Comparison of ENCODE assay signal across 8 mouse cellular contexts in the genomic region with DNA sequence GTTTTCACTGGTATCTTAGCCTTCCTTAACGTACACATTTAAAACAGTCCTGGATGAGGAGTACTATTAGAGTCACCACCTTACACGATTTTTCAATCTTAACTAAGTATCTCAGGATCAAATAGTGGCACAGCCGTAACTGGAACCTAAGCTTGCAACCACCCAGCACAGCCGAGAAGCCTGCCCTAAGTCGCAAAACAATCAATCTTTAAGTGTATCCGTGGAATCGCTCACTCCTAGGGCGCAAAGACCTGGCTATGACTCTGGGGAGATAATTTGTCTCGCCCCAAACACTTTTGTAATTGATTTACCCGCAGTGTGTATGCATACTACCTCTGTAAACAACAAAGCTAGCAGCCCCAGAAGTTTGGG.
DNase-seq lines count a peak whose midpoint lies in the region; ATAC-seq and TF ChIP-seq lines count a peak whose summit lies in the region.

No protein-coding gene starts in this region.

- DNase-seq in kidney, postnatal 25 days, result no peak
- no peak for DNase-seq in hindbrain, postnatal 0 days (ENCODE audit: low spot score)
- DNase-seq in urinary bladder, postnatal 36 days (ENCODE audit: low spot score in 2 of 2), result no peak
- no peak for DNase-seq in urinary bladder, postnatal 10 days (ENCODE audit: low spot score)
- no peak for DNase-seq in testis, postnatal 10 days (ENCODE audit: low spot score)

- WGBS in kidney, embryonic 15.5 days, result 3% methylated on average over 10 of the region's 10 CpGs
- 6% methylated on average over 10 of the region's 10 CpGs for WGBS in hindbrain, postnatal 0 days
- WGBS in midbrain, embryonic 16.5 days, result 3% methylated on average over 10 of the region's 10 CpGs

- peaks cover 19% of the 10 kb centered on the region for H3K36me3 ChIP-seq in kidney, embryonic 15.5 days
- no peaks in the 10 kb centered on the region for H3K36me3 ChIP-seq in hindbrain, postnatal 0 days (ENCODE audit: insufficient read depth, low read length)
- H3K36me3 ChIP-seq in midbrain, embryonic 16.5 days (ENCODE audit: control insufficient read depth, insufficient read depth, low read length), result peaks cover 8% of the 10 kb centered on the region; the same call in 1 of the 2 replicates

- peaks cover 12% of the 10 kb centered on the region for H3K4me1 ChIP-seq in kidney, embryonic 15.5 days
- 0 out of 2 replicates have a peak, but pooled peaks cover 7% of the 10 kb centered on the region for H3K4me1 ChIP-seq in hindbrain, postnatal 0 days (ENCODE audit: insufficient read depth, low read length)
- H3K4me1 ChIP-seq in midbrain, embryonic 16.5 days (ENCODE audit: control insufficient read depth, insufficient read depth, low read length), result peaks cover 21% of the 10 kb centered on the region

- no peak for TF ChIP-seq CTCF in hindbrain, postnatal 0 days (IDR thresholded peaks at IDR 0.05; ENCODE audit: low read depth)

- no peaks in the 10 kb centered on the region for H3K27me3 ChIP-seq in kidney, embryonic 15.5 days
- H3K27me3 ChIP-seq in hindbrain, postnatal 0 days (ENCODE audit: insufficient read depth, low read length), result no peaks in the 10 kb centered on the region
- no peaks in the 10 kb centered on the region for H3K27me3 ChIP-seq in midbrain, embryonic 16.5 days (ENCODE audit: control insufficient read depth, insufficient read depth, low read depth, low read length)

- H3K9me3 ChIP-seq in kidney, embryonic 15.5 days (replicated peaks), result no peaks in the 10 kb centered on the region
- H3K9me3 ChIP-seq in hindbrain, postnatal 0 days (ENCODE audit: low read length), result no peaks in the 10 kb centered on the region
- no peaks in the 10 kb centered on the region for H3K9me3 ChIP-seq in midbrain, embryonic 16.5 days (replicated peaks; ENCODE audit: control insufficient read depth, low read length, poor library complexity, severe bottlenecking)

- H3K4me2 ChIP-seq in kidney, embryonic 15.5 days, result peak overlapping the region; percentile 65
- H3K4me2 ChIP-seq in hindbrain, postnatal 0 days (ENCODE audit: low read depth, low read length), result peak overlapping the region; percentile 95
- H3K4me2 ChIP-seq in midbrain, embryonic 16.5 days (ENCODE audit: low read length), result peak overlapping the region; percentile 69

- H3K27ac ChIP-seq in kidney, embryonic 15.5 days, result no peak overlapping the region
- no peak overlapping the region for H3K27ac ChIP-seq in hindbrain, postnatal 0 days
- no peak overlapping the region for H3K27ac ChIP-seq in midbrain, embryonic 16.5 days (ENCODE audit: low read length)

- peak; percentile 69; the same call in 1 of the 2 replicates for ATAC-seq in kidney, embryonic 15.5 days (replicated peaks; ENCODE audit: low FRiP score)
- ATAC-seq in common myeloid progenitor, adult 5-6 weeks (replicated peaks; ENCODE audit: low read depth, poor library complexity, severe bottlenecking), result peak; percentile 38
- no peak for ATAC-seq in hindbrain, postnatal 0 days
- no peak for ATAC-seq in midbrain, embryonic 16.5 days

- H3K9ac ChIP-seq in kidney, embryonic 15.5 days, result 0 out of 2 replicates have a peak overlapping the region, but pooled peaks have one; percentile 30
- H3K9ac ChIP-seq in hindbrain, postnatal 0 days (replicated peaks; ENCODE audit: low read length), result no peak overlapping the region; the same call in 1 of the 2 replicates
- 0 out of 2 replicates have a peak overlapping the region, but pooled peaks have one; percentile 25 for H3K9ac ChIP-seq in midbrain, embryonic 16.5 days (ENCODE audit: low read depth, low read length)

- H3K4me3 ChIP-seq in kidney, embryonic 15.5 days (replicated peaks), result peak overlapping the region; percentile 82
- H3K4me3 ChIP-seq in hindbrain, postnatal 0 days (ENCODE audit: low read length), result peak overlapping the region; percentile 91
- H3K4me3 ChIP-seq in midbrain, embryonic 16.5 days (ENCODE audit: low read depth, low read length), result peak overlapping the region; percentile 94

Comparison
In these comparisons a context has a peak if more than half of its experiments do, and no peak if none do; other contexts are left out.
1. ATAC-seq: peak in kidney, embryonic 15.5 days (single experiment) and common myeloid progenitor, adult 5-6 weeks (single experiment); none in hindbrain, postnatal 0 days (single experiment) and midbrain, embryonic 16.5 days (single experiment).
2. Peak in every context shown above with its lines, with median percentiles within 50 percentile points of each other: H3K4me2 ChIP-seq and H3K4me3 ChIP-seq.